Mouse (Mus musculus) mature B cell (primary cell): Measurements from ENCODE around the gene Khsrp.

Experiments
- in situ Hi-C: fragments of 300-500 bp; cut with MboI; formaldehyde crosslinking; loops from 2 replicates; pipeline ENCODE4 v1.14.3; 2019

Khsrp gene

DNA sequence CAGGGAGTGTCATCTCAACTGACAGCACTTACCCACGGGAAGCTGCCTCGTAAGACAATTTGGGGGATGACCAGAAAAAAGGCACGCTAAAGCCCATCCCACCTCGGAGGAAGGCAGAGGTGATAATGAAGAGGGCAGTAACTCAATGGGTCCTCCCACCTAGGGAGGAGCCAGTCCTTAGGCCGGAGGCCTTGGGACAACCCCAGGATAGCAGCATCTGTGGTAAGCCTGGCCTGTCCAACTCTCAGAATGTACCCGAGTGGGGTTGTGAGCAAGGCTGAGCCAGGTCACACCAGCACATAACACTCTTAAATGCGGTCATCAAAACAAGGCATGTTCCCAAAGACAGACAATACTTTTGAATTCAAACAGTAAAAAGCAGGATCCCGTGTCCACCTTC is 1.6 kb downstream of the Khsrp start:
- in situ Hi-C loops, result no loop called here

DNA sequence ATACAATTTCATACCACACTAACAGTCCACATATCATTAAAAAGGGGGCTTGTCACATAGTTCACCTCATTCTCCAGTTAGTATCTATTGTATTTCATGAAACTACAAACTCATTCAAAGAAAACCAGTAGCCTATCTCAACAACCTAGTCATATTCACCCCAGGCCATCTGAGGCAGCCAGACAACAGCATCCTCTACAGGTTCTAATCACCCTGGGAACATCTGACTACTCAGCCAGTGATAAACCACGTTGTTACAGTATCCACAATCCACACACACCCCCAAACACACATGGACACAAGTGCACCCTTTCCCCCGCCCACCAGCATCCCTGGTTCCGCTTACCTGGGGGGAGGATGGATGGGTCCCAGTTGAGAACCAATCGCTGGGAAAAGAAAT is 3.9 kb downstream of the Khsrp start:
- in situ Hi-C loops, result no loop called here

DNA sequence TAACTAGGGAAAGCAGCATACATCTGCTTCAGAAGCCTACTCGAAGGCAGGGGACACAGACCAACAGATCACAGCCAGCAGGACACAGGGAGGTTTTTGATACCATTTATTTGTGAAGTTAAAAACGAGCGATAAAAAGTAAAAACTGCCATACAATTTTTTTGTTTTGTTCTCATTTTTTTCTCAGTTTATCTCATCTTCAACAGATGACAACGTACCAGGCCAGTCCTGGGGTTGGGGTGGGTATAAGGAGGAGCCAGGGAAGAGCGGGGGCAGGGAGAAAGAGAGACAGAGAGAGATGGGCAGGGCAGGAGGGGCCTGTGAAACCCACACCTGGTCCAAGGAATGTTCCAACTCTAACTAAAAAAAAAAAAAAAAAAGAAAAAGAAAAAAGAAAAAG is 10.4 kb downstream of the Khsrp start:
- in situ Hi-C loops, result no loop called here

DNA sequence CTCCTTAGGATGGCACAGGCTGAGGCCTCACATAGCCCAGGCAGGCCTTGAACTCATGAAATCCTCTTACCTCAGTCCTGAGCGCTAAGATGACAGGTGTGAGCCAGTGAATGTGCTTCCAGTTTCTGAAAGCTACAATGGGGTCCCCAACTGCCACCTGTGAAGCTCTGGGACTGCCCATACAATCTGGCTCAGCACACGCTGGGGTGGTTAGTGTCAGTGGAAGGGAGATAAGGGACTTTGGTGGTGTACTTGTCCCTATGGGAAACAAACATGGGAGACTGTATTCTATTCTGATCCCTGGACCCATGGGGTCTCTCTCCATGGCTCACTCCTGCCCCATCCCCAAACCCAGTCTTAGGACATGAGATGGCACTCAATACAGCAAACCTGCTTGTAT is 11.6 kb downstream of the Khsrp start:
- in situ Hi-C loops, result no loop called here

DNA sequence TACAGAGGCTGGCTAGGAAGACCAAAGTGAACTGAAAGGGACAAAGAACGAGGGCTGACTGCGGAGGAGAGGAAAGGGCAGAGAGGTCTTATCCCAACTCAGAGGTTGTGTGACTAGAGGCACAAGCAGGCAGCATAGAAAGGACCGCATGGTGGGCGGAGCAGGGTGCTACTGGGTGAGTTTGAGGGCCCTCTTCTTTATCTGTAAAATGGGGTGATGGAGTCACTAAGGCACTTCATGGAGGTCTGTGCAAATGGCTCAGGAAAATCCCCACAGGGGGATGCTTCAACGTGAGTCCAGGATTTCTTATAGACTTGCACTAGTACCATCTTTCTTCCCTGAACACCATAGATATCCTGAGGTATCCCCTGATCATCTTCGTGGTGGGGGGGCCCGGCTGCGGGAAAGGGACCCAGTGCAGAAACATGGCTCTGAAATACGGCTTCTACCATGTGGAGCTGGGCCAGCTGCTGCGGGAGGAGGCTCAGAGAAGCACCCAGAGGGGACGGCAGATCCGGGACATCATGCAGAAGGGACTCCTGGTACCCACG is 19.0 kb downstream of the Khsrp start:
- in situ Hi-C loops, result no loop called here

DNA sequence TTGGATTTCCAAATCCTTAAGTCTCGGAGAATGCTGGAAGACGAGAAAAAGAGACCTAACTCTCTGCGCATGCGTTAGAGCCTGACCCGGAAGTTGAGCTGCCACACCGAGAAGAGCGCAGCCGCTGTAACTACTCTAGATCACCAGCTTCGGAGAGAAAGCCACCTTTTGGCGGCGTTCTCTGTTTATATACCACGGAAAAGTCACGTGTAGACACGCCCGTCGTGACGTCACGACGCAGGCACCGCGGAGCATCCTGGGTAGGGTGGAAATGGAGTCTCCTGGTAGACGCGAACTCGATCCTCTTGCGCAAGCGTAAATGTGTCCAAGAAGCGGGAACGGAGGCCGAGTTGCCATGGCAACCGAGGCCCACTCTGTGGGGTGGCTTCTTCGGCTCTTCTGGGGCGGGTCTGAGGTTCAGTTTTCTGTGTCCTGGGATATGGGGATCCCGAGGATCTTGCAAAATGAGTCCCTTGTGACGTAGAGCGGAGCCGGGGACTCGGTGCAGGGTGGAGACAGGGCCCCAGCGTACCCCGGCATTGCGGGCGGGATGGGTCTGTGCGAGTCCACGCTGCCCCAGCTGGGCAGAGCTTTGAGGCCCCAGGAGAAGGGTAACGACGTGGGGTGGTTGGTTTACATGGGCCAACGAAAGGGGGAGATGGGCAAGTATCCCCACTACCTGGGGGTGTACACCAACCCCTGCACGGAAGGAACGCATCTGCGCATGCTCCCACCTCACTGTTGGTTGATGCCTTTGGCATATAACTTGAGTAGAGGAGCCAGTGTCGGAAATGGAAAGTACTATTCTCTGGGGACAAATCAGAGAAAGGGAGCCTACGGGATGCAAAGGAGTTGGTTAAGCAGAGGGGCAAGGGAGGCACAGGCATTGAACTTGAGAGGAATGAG is 19.8 kb downstream of the Khsrp start, which contains the start of the genes Gtf2f1 and Gm17949:
Gene Gtf2f1, minus strand, starts transcription at position 53 of the 906 bp plus-strand sequence.
Gene Gm17949, plus strand, starts transcription at position 234 of the 906 bp plus-strand sequence.
- in situ Hi-C loops, result no loop called here

DNA sequence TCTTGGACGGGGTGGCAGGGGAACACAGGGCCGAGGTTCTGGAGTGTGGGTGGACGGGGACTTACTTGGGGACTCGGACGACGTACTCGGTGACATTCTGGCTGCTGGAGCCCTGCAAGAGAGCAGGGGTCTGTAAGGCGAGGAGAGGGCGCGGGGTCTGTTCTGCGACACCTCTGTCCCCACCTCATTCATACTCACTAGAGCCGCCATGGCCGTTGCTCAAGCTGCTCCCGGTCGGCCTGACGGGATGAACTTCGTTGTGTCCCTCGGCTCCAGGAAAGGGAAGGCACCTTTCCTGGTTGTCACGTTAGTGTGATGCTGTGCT is 20.4 kb downstream of the Khsrp start:
- in situ Hi-C loops, result no loop called here

DNA sequence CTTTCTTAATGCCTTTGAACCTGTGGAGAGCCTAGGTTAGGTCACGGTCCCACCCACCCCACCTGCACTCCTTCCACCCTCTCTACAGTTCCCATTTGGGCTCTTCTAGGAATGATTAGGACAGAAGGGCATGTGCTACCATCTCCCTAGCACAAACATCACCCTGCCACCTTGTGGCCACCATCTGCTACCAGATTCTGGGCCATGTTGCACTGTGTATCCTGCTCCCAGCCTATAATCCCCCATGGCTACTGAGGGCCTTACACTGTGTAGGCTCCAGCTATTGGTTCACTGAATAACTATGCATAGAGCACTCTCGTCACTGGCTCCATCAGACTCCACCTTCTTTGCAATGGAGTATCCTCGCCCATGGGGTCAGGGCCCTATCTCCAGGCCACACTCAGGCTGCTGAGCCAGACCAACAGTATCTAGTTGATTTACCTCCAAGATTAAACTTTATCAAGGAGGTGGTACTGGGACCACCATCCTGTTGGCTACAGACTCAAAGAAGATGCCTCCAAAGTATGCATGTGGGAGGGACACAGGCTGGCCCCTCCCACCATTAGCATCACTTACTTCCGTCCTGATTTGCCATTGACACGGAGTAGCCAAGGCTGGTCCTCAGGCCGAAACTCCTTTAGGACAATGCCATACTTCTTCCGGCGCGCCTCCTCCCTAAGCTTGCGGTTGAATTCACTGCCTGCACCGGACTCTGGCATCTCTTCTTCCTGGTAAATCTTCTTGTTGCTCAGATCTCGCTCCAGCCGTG is 24.0 kb downstream of the Khsrp start:
- in situ Hi-C loops, result no loop called here

DNA sequence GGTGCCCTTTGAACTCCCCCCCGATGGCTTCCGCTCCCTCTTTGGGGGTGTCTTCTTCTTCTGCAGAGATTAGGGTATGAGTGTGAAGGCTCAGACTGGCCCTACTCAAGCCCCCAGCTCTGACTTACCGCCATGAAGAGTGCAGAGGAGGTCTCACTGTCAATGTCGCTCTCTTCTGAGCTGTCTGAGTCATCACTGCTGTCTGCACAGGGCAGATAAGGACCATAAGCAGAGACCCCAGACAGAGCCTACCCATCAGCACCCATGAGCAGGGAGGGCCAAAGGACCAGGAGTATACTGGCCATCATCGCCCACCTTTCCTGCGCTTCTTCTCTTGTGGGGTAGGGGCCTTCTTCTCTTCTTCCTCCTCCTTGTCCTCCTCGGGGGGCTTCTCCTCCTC is 27.3 kb downstream of the Khsrp start:
- in situ Hi-C loops, result no loop called here

DNA sequence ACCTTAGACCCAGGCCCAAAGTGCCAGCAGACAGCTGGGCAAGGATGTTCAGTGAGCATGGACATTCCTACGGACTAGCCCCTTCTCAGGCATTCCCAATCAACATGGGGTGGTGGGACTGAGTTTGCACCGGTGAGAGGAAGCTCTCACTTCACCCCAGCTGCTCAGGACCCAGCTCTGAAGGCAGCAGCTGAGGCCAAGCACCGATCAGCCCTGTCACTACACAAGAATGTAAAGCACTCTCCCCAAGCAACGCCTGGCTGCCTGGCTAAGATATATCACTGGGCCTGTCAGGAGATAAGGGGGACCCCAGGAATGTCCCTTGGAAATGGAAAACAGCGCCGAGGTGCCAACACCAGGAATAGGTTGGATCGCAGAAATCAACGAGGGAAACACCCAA is 30.1 kb downstream of the Khsrp start:
- in situ Hi-C loops, result no loop called here

DNA sequence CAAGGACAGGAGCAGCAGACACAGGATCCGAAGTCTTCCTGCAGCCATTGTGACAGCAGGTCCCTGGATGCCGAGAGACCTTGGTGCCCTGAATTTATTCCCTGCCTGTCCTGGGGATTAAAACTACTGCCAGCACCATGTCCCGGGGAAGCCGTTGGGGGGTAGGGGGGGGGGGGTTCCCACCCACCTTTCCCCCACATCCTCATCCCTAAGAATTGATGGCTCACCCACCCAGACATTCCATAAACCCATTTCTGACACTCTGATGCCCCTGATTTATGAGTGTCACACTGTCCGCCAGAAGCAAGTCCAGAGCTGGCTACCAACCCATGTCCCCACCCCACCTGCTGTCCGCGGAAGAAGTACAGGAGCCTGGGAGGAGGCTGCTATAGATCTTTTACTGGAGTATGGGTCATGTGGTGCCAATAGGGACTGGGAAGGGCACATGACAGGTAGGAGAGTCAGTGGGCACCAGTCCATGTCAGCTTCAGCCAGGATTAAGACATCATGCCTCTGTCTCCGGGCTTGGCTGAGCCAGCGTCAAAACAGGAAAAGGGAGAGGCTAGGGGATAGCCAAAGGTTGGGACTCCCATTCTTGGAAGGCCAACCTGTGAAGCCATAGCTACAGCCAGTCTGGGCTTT is 31.2 kb downstream of the Khsrp start, which contains the start of gene Pspn:
Gene Pspn, minus strand, starts transcription at position 51 of the 642 bp plus-strand sequence.
- in situ Hi-C loops, result loop anchor here (5.0 to 10.0 kb wide), 2 partner anchors 167 to 335 kb away; no protein-coding TSS in a partner anchor

DNA sequence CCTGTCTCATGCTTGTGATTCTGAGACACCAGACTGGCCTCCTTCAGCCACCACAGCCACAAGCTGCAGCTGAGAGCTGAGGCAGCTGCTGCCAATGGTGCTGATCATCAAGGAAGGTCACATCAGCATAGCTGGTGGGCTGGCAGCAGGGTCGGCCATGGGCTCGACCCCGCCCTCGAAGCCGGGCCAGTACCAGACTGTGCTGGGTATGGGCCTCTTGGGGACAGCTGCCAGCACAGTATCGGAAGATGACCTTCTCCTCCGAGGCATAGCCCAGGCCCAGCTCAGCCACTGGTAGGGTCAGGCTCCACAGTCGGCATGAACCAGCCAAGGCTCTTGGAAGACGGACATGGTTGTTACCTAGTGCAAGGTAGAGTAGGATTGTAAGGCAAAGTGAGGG is 31.9 kb downstream of the Khsrp start:
- in situ Hi-C loops, result loop anchor here (5.0 to 10.0 kb wide), 2 partner anchors 168 to 335 kb away; no protein-coding TSS in a partner anchor

DNA sequence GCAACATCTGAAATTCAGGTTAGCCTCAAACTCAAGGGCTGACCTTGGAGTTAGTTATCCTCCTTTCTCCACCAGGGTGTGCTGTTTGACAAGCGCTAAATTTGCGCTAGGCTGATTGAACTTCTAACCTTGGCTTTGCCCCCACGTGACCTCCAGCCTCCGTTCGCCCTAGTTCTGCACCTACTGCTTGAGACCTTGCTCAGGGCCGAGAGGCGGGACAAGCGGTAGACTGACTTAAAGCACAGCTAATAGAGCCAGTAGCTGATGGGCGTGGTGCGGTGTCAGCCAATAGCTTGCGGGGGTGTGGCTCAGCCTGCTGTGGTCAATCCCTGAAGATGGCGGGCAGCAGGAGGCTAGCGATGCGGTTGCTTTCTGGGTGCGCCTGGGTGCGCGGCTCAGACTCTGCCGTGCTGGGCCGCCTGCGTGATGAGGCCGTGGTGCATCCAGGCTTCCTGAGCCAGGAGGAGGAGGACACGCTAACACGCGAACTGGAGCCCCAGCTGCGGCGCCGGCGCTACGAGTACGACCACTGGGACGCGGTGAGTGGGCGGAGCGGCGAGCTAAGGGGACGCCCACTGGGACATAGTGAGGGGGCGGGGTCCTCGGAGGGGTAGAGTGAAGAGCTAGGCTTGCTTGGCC is 34.2 kb downstream of the Khsrp start, which contains the start of gene Alkbh7:
Gene Alkbh7, plus strand, starts transcription at position 311 of the 639 bp plus-strand sequence.
- in situ Hi-C loops, result loop anchor here (5.0 to 10.0 kb wide), 2 partner anchors 170 to 338 kb away; no protein-coding TSS in a partner anchor

DNA sequence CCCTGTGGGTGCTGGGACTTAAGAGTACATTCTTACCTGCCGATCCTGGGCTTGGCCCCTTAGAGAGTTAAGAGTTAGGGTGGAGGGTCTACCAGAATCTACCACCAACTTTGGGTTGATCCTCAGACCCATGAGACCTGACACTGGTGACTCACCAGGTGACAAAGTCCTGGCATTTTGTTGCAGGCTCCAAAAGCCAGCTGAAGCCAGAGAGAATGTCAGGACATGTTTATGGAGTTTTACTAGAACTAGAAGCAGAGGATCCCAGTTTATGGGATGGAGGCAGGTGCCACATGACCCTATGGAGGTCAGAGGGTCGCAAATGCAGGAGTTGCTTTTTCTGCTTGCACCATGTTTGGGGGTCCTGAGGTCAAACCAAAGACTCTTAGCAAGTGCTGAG is 34.8 kb downstream of the Khsrp start:
- in situ Hi-C loops, result loop anchor here (5.0 to 10.0 kb wide), 2 partner anchors 171 to 338 kb away; no protein-coding TSS in a partner anchor

DNA sequence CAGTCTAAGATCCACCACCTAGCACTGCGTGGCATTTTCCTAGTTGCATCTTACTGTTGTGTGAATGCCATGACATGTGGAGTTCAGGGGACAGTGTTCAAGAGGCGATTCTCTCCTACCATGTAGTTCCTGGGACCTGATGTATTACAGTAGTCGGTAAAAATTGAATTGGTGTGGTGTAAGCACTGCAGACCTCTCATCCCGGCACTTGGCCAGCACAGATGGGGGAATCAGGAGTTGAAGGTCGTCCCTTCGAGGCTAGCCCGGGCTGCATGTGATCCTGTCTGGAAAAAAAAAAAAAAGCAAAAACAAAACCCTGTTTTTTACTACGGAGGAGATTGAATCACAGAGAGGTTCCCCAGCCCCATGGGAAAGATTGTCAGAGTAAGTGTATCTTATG is 36.3 kb downstream of the Khsrp start:
- in situ Hi-C loops, result loop anchor here (5.0 to 10.0 kb wide), 2 partner anchors 172 to 340 kb away; no protein-coding TSS in a partner anchor

DNA sequence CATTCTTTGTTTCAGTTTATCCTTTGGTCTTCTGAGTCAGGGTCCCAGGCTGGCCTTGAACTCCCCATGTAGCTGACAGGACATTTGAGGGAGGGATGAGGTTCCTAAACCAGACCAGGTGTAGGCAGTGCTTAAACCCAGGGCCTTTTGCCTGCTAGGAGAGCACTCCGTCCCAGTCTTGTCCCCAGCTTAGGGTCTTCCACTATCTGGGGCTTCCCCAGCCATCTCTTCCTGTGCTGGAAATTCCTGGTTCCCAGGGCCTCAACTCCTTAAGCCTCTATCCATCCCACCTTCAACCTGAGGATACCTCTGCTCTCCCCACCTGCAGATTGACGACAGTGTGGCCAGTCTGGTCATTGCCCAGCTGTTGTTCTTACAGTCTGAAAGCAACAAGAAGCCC is 40.4 kb downstream of the Khsrp start:
- in situ Hi-C loops, result loop anchor here (10.0 kb wide), 1 partner anchor 344 kb away; no protein-coding TSS in a partner anchor

DNA sequence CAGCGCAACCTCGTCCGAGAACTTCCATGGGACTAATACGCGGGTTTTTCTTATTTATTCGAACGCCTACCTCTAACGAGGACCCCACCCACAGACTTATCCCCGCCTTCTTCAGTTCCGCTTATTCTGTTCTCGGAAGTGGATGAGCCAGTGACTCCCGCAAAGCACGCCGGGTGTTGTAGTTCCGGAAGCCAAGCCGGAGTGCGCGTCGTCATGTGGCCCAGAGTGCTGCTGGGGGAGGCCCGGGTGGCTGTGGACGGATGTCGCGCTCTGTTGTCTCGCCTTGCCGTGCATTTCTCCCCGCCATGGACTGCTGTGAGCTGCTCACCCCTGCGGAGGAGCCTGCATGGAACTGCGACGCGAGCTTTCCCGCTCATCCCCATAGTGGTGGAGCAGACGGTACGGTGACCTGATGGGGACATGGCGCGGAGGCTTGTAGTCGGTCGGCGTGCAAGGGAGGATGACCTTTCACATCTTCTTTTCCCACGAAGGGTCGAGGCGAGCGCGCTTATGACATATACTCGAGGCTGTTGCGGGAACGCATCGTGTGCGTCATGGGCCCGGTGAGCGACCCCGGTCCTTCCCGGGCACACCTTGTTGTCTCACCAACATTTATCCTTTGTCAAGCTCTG is 41.1 kb downstream of the Khsrp start, which contains the start of gene Clpp:
Gene Clpp, plus strand, starts transcription at position 191 of the 632 bp plus-strand sequence.
- in situ Hi-C loops, result loop anchor here (10.0 kb wide), 1 partner anchor 345 kb away; no protein-coding TSS in a partner anchor

DNA sequence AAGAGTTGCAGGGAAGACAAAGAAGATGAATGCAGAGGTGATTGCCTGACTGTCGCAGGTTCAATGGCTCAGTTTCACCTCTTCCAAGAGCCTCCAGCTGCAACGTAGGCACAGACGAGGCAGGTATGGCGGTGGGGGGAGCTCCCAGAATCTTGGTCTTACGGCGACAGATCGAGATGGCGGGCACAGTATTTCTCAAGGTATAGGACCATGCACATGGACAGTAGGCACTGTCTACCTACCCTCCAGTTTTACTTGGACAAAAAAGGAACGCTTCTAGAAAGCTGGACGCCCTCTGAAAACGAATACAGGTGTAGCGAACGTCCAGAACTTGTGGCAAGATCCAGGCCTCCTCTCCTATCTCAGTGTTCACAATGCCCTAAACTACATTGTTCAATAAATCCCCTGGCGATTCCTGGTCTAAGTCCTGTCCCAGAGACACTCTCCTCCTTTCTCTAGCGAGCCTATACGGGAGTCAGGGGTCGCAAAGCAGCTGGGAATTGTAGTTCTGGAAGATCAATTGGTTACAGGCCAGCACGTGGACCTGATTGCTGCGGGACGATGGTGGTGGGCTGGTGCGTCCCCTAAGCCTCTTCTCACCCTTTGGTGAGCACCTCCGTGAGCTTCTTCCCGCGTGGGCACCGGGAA is 41.7 kb downstream of the Khsrp start:
- in situ Hi-C loops, result loop anchor here (10.0 kb wide), 1 partner anchor 345 kb away; no protein-coding TSS in a partner anchor

DNA sequence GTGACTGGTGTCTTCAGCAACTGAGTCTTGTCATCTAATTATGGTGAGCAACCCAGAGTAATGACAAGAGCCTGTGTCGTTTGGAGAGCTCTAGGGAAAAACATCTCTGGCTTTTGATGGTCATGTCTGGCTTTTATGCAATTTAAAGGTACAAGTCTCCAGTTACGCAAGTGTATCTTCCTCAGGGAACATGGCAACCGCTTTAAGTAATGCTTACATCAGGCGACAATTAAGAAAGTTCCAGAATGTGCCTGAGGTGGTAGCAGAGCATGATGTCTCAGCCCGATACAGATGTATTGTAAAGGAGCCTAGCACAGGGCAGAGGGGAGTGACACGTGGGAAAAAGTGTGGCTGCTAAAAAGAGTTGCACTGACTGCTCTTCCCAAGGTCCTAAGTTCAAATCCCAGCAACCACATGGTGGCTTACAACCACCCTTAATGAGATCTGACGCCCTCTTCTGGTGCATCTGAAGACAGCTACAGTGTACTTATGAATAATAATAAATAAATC is 42.3 kb downstream of the Khsrp start:
- in situ Hi-C loops, result no loop called here
